Mouse (Mus musculus): Measurements from ENCODE around the gene Smco3. TPM values are rescaled to one million over a fixed set of nuclear protein-coding genes. Genes with fewer than 3 reads are reported as not detected.

The Smco3 gene
- polyA plus RNA-seq, 1 experiment from 2014 or later, result 0.14 TPM

- no peak for ATAC-seq (ENCODE audit: low FRiP score, low TSS enrichment)
- H3K9ac ChIP-seq (replicated peaks; ENCODE audit: low read length), result no peak overlapping the region
- H3K27me3 ChIP-seq (ENCODE audit: control insufficient read depth, insufficient read depth, low read length), result no peaks in the 10 kb centered on the region
- no peaks in the 10 kb centered on the region for H3K9me3 ChIP-seq (ENCODE audit: control insufficient read depth, low read length)
- no peaks in the 10 kb centered on the region for H3K36me3 ChIP-seq (ENCODE audit: control insufficient read depth, insufficient read depth, low read length)
- DNase-seq, result no peak
- WGBS, result 87% methylated on average over 4 of the region's 4 CpGs
- no peaks in the 10 kb centered on the region for H3K4me1 ChIP-seq (ENCODE audit: control insufficient read depth, insufficient read depth, low read length)
- no peak overlapping the region for H3K27ac ChIP-seq (replicated peaks; ENCODE audit: low read depth, low read length)
- no peak overlapping the region for H3K4me2 ChIP-seq (ENCODE audit: low read length)
- no peak overlapping the region for H3K4me3 ChIP-seq (replicated peaks; ENCODE audit: low read depth, low read length)
Observed at GRCm38 (mm10) chr6:136852348-136852747, 17.1 kb upstream of the Smco3 start.

- no peak overlapping the region for H3K4me2 ChIP-seq (ENCODE audit: low read length)
- ATAC-seq (ENCODE audit: low FRiP score, low TSS enrichment) (no peak), DNase-seq (no peak)
- H3K27me3 ChIP-seq (ENCODE audit: control insufficient read depth, insufficient read depth, low read length), result no peaks in the 10 kb centered on the region
- no peak overlapping the region for H3K9ac ChIP-seq (replicated peaks; ENCODE audit: low read length)
- H3K36me3 ChIP-seq (ENCODE audit: control insufficient read depth, insufficient read depth, low read length), result no peaks in the 10 kb centered on the region
- no peaks in the 10 kb centered on the region for H3K9me3 ChIP-seq (ENCODE audit: control insufficient read depth, low read length)
- H3K27ac ChIP-seq (replicated peaks; ENCODE audit: low read depth, low read length), result no peak overlapping the region
- no peak overlapping the region for H3K4me3 ChIP-seq (replicated peaks; ENCODE audit: low read depth, low read length)
- H3K4me1 ChIP-seq (ENCODE audit: control insufficient read depth, insufficient read depth, low read length), result no peaks in the 10 kb centered on the region
- 80% methylated on average over 6 of the region's 6 CpGs for WGBS
Observed at GRCm38 (mm10) chr6:136850267-136850666, 15.0 kb upstream of the Smco3 start.

- no peaks in the 10 kb centered on the region for H3K4me1 ChIP-seq (ENCODE audit: control insufficient read depth, insufficient read depth, low read length)
- no peaks in the 10 kb centered on the region for H3K27me3 ChIP-seq (ENCODE audit: control insufficient read depth, insufficient read depth, low read length)
- H3K4me2 ChIP-seq (ENCODE audit: low read length), result no peak overlapping the region
- no peak overlapping the region for H3K4me3 ChIP-seq (replicated peaks; ENCODE audit: low read depth, low read length)
- no peaks in the 10 kb centered on the region for H3K36me3 ChIP-seq (ENCODE audit: control insufficient read depth, insufficient read depth, low read length)
- no peak overlapping the region for H3K9ac ChIP-seq (replicated peaks; ENCODE audit: low read length)
- no peak for DNase-seq
- no peaks in the 10 kb centered on the region for H3K9me3 ChIP-seq (ENCODE audit: control insufficient read depth, low read length)
- H3K27ac ChIP-seq (replicated peaks; ENCODE audit: low read depth, low read length), result no peak overlapping the region
- WGBS, result 83% methylated on average over 5 of the region's 5 CpGs
- no peak for ATAC-seq (ENCODE audit: low FRiP score, low TSS enrichment)
Observed at GRCm38 (mm10) chr6:136848971-136849370, 13.7 kb upstream of the Smco3 start.

GRCm38 (mm10) chr6:136848399-136848798 is 13.1 kb upstream of the Smco3 start:
- H3K4me1 ChIP-seq (ENCODE audit: control insufficient read depth, insufficient read depth, low read length), result no peaks in the 10 kb centered on the region
- H3K4me3 ChIP-seq (replicated peaks; ENCODE audit: low read depth, low read length), result no peak overlapping the region
- no peaks in the 10 kb centered on the region for H3K27me3 ChIP-seq (ENCODE audit: control insufficient read depth, insufficient read depth, low read length)
- ATAC-seq (ENCODE audit: low FRiP score, low TSS enrichment) (no peak), DNase-seq (no peak)
- no peak overlapping the region for H3K27ac ChIP-seq (replicated peaks; ENCODE audit: low read depth, low read length)
- 86% methylated on average over 8 of the region's 8 CpGs for WGBS
- no peak overlapping the region for H3K4me2 ChIP-seq (ENCODE audit: low read length)
- H3K9ac ChIP-seq (replicated peaks; ENCODE audit: low read length), result no peak overlapping the region
- no peaks in the 10 kb centered on the region for H3K9me3 ChIP-seq (ENCODE audit: control insufficient read depth, low read length)
- no peaks in the 10 kb centered on the region for H3K36me3 ChIP-seq (ENCODE audit: control insufficient read depth, insufficient read depth, low read length)

GRCm38 (mm10) chr6:136847790-136848189 is 12.5 kb upstream of the Smco3 start:
- Histone ChIP-seq H3K36me3 (ENCODE audit: control insufficient read depth, insufficient read depth, low read length) (no peaks in the 10 kb centered on the region), H3K27ac (replicated peaks; ENCODE audit: low read depth, low read length) (no peak overlapping the region), H3K4me1 (ENCODE audit: control insufficient read depth, insufficient read depth, low read length) (no peaks in the 10 kb centered on the region), H3K9me3 (ENCODE audit: control insufficient read depth, low read length) (no peaks in the 10 kb centered on the region), H3K4me2 (ENCODE audit: low read length) (no peak overlapping the region), H3K4me3 (replicated peaks; ENCODE audit: low read depth, low read length) (no peak overlapping the region), H3K9ac (replicated peaks; ENCODE audit: low read length) (no peak overlapping the region), H3K27me3 (ENCODE audit: control insufficient read depth, insufficient read depth, low read length) (no peaks in the 10 kb centered on the region)
- peak; percentile 35 for DNase-seq
- WGBS, result 17% methylated on average over 2 of the region's 2 CpGs
- ATAC-seq (ENCODE audit: low FRiP score, low TSS enrichment), result no peak

- no peaks in the 10 kb centered on the region for H3K4me1 ChIP-seq (ENCODE audit: control insufficient read depth, insufficient read depth, low read length)
- no peak overlapping the region for H3K4me2 ChIP-seq (ENCODE audit: low read length)
- no peak overlapping the region for H3K4me3 ChIP-seq (replicated peaks; ENCODE audit: low read depth, low read length)
- 97% methylated on average over 3 of the region's 3 CpGs for WGBS
- no peak overlapping the region for H3K9ac ChIP-seq (replicated peaks; ENCODE audit: low read length)
- H3K27me3 ChIP-seq (ENCODE audit: control insufficient read depth, insufficient read depth, low read length), result no peaks in the 10 kb centered on the region
- DNase-seq (no peak), ATAC-seq (ENCODE audit: low FRiP score, low TSS enrichment) (no peak)
- H3K9me3 ChIP-seq (ENCODE audit: control insufficient read depth, low read length), result no peaks in the 10 kb centered on the region
- no peaks in the 10 kb centered on the region for H3K36me3 ChIP-seq (ENCODE audit: control insufficient read depth, insufficient read depth, low read length)
- H3K27ac ChIP-seq (replicated peaks; ENCODE audit: low read depth, low read length), result no peak overlapping the region
Observed at GRCm38 (mm10) chr6:136847267-136847666, 12.0 kb upstream of the Smco3 start.

GRCm38 (mm10) chr6:136845706-136846480 is 10.6 kb upstream of the Smco3 start:
- 78% methylated on average over 5 of the region's 5 CpGs for WGBS
- no peak for DNase-seq

GRCm38 (mm10) chr6:136844903-136845302 is 9.7 kb upstream of the Smco3 start:
- Histone ChIP-seq H3K36me3 (ENCODE audit: control insufficient read depth, insufficient read depth, low read length) (no peaks in the 10 kb centered on the region), H3K4me1 (ENCODE audit: control insufficient read depth, insufficient read depth, low read length) (no peaks in the 10 kb centered on the region), H3K4me3 (replicated peaks; ENCODE audit: low read depth, low read length) (no peak overlapping the region), H3K9me3 (ENCODE audit: control insufficient read depth, low read length) (no peaks in the 10 kb centered on the region), H3K4me2 (ENCODE audit: low read length) (no peak overlapping the region), H3K9ac (replicated peaks; ENCODE audit: low read length) (no peak overlapping the region), H3K27me3 (ENCODE audit: control insufficient read depth, insufficient read depth, low read length) (no peaks in the 10 kb centered on the region), H3K27ac (replicated peaks; ENCODE audit: low read depth, low read length) (no peak overlapping the region)
- WGBS, result 57% methylated on average over 2 of the region's 2 CpGs
- DNase-seq (no peak), ATAC-seq (ENCODE audit: low FRiP score, low TSS enrichment) (no peak)

More at GRCm38 (mm10) chr6:136845706-136846480, 10.6 kb upstream of the Smco3 start:
- Histone ChIP-seq H3K27me3 (ENCODE audit: control insufficient read depth, insufficient read depth, low read length) (no peaks in the 10 kb centered on the region), H3K27ac (replicated peaks; ENCODE audit: low read depth, low read length) (no peak overlapping the region), H3K9me3 (ENCODE audit: control insufficient read depth, low read length) (no peaks in the 10 kb centered on the region), H3K4me2 (ENCODE audit: low read length) (no peak overlapping the region), H3K4me1 (ENCODE audit: control insufficient read depth, insufficient read depth, low read length) (no peaks in the 10 kb centered on the region), H3K9ac (replicated peaks; ENCODE audit: low read length) (no peak overlapping the region), H3K4me3 (replicated peaks; ENCODE audit: low read depth, low read length) (no peak overlapping the region), H3K36me3 (ENCODE audit: control insufficient read depth, insufficient read depth, low read length) (no peaks in the 10 kb centered on the region)
- ATAC-seq (ENCODE audit: low FRiP score, low TSS enrichment), result no peak

- H3K4me2 ChIP-seq (ENCODE audit: low read length), result no peak overlapping the region
- no peaks in the 10 kb centered on the region for H3K36me3 ChIP-seq (ENCODE audit: control insufficient read depth, insufficient read depth, low read length)
- H3K27me3 ChIP-seq (ENCODE audit: control insufficient read depth, insufficient read depth, low read length), result no peaks in the 10 kb centered on the region
- no peak overlapping the region for H3K9ac ChIP-seq (replicated peaks; ENCODE audit: low read length)
- H3K9me3 ChIP-seq (ENCODE audit: control insufficient read depth, low read length), result no peaks in the 10 kb centered on the region
- no peaks in the 10 kb centered on the region for H3K4me1 ChIP-seq (ENCODE audit: control insufficient read depth, insufficient read depth, low read length)
- H3K4me3 ChIP-seq (replicated peaks; ENCODE audit: low read depth, low read length), result no peak overlapping the region
- no peak for ATAC-seq (ENCODE audit: low FRiP score, low TSS enrichment)
- DNase-seq, result no peak
- WGBS, result 82% methylated on average over 3 of the region's 3 CpGs
- H3K27ac ChIP-seq (replicated peaks; ENCODE audit: low read depth, low read length), result no peak overlapping the region
Observed at GRCm38 (mm10) chr6:136837323-136837722, 2.1 kb upstream of the Smco3 start.

Measured in midbrain, embryonic 14.5 days (tissue).